Mouse (Mus musculus) embryonic facial prominence, embryonic 11.5 days (tissue): ENCODE results near the gene Gm21987. TPM values are rescaled to one million over a fixed set of nuclear protein-coding genes. Genes with fewer than 3 reads are reported as not detected.

Experiments
- polyA plus RNA-seq: library from polyadenylated mRNA; unstranded; fragments of >200 nt; fragmentation: Nextera tagmentation; extraction: Ambion mirVana; gene quantifications from 2 replicates; pipeline ENCODE4 v1.2.1, GENCODE M21; 2014

The Gm21987 gene
- polyA plus RNA-seq, 1 experiment from 2014 or later = 0.69 TPM

Other genes starting within 250 kb of the Gm21987 start
- not detected in 2 replicates for gene Nr1i2, start 52.2 kb upstream of the Gm21987 start, polyA plus RNA-seq
- 0.13 and 0.14 TPM in 2 replicates for gene Maats1, start 4.9 kb upstream of the Gm21987 start, polyA plus RNA-seq
- gene Cox17, start within 50 bp of the Gm21987 start, polyA plus RNA-seq = 107 and 108 TPM in 2 replicates
- 1.4 and 1.5 TPM in 2 replicates for gene Popdc2, start 15.2 kb downstream of the Gm21987 start, polyA plus RNA-seq
- gene Pla1a, start 86.1 kb downstream of the Gm21987 start, polyA plus RNA-seq = not detected in 2 replicates
- 124 and 139 TPM in 2 replicates for gene Adprh, start 105.7 kb downstream of the Gm21987 start, polyA plus RNA-seq
- gene Cd80, start 108.5 kb downstream of the Gm21987 start, polyA plus RNA-seq = 0.21 and 0.52 TPM in 2 replicates
- 21.5 and 23.6 TPM in 2 replicates for gene Timmdc1, start 175.6 kb downstream of the Gm21987 start, polyA plus RNA-seq
- gene Poglut1, start 203.2 kb downstream of the Gm21987 start, polyA plus RNA-seq = 80.3 and 80.8 TPM in 2 replicates
- gene Tmem39a, start 211.7 kb downstream of the Gm21987 start, polyA plus RNA-seq = 107 and 116 TPM in 2 replicates